Comparison of ENCODE assay signal across 11 mouse cellular contexts in the genomic region with DNA sequence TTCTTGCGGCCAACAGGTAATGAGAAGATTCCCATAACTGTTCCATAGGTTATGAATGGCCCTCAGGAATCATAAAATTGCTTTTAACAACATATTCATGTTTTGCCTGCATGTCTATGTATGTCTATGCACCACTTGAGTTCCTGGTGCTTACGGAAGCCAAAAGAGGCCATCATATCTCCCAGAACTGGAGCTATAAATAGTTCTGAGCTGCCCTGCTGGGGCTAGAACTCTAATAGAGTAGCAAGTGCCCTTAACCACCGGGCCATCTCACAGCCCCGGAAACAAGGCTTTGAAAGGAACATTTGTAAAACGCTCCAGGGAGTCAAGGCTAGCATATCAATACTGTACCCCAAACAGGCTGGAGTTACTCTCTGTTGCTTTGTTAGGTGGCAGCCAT. TPM values are rescaled to one million over a fixed set of nuclear protein-coding genes. Genes with fewer than 3 reads are reported as not detected.
DNase-seq lines count a peak whose midpoint lies in the region; ATAC-seq lines count a peak whose summit lies in the region.
"Had no signal": no experiment of that assay in that cellular context is flagged by ENCODE, and none has a peak within 500 bp of the region (broad histone marks: within the 10 kb centered on the region; RNA-seq: fewer than 3 reads in every experiment).

No protein-coding gene starts in this region.

- H3K27me3 ChIP-seq in lung, embryonic 15.5 days = no peaks in the 10 kb centered on the region
- H3K27me3 ChIP-seq in embryonic facial prominence, embryonic 13.5 days = no peaks in the 10 kb centered on the region
- H3K27me3 ChIP-seq in intestine, embryonic 14.5 days (replicated peaks; ENCODE audit: control insufficient read depth, insufficient read depth, low read length) = no peaks in the 10 kb centered on the region
- no peaks in the 10 kb centered on the region for H3K27me3 ChIP-seq in neural tube, embryonic 14.5 days (ENCODE audit: control insufficient read depth, insufficient read depth, low read length)

- peaks cover 45% of the 10 kb centered on the region for H3K4me1 ChIP-seq in lung, embryonic 15.5 days
- H3K4me1 ChIP-seq in embryonic facial prominence, embryonic 13.5 days = peaks cover 52% of the 10 kb centered on the region
- H3K4me1 ChIP-seq in intestine, embryonic 14.5 days (replicated peaks; ENCODE audit: control insufficient read depth, insufficient read depth, low read length) = peaks cover 28% of the 10 kb centered on the region
- H3K4me1 ChIP-seq in neural tube, embryonic 14.5 days (ENCODE audit: control insufficient read depth, insufficient read depth, low read length) = peaks cover 15% of the 10 kb centered on the region

- no peak for DNase-seq in lung, postnatal 14 days
- DNase-seq in intestine, embryonic 14.5 days (ENCODE audit: low spot score) = no peak
- no peak for DNase-seq in right cerebral cortex, adult 18-20 months
- no peak for DNase-seq in layer of hippocampus, postnatal 25 days (ENCODE audit: extremely low spot score in 1 of 2, low spot score in 1 of 2)
- DNase-seq in T-cell, adult 2 months (ENCODE audit: low spot score) = no peak
- DNase-seq: adrenal gland, postnatal 25 days; gastrocnemius, postnatal 10 days; thymus, adult 2 months had no signal

- peak overlapping the region; percentile 5; the same call in 1 of the 2 replicates for H3K4me3 ChIP-seq in lung, embryonic 15.5 days
- H3K4me3 ChIP-seq in embryonic facial prominence, embryonic 13.5 days = peak overlapping the region; percentile 76; the same call in 1 of the 2 replicates
- H3K4me3 ChIP-seq in intestine, embryonic 14.5 days (ENCODE audit: low read depth, low read length) = peak overlapping the region; percentile 95
- peak overlapping the region; percentile 95; the same call in 1 of the 2 replicates for H3K4me3 ChIP-seq in neural tube, embryonic 14.5 days (ENCODE audit: low read depth, low read length)

- H3K4me2 ChIP-seq in lung, embryonic 15.5 days = peak overlapping the region; percentile 60
- H3K4me2 ChIP-seq in embryonic facial prominence, embryonic 13.5 days = peak overlapping the region; percentile 71
- peak overlapping the region; percentile 82 for H3K4me2 ChIP-seq in intestine, embryonic 14.5 days (ENCODE audit: low read length)
- H3K4me2 ChIP-seq in neural tube, embryonic 14.5 days (ENCODE audit: low read depth, low read length) = peak overlapping the region; percentile 72

- H3K27ac ChIP-seq in lung, embryonic 15.5 days = no peak overlapping the region
- H3K27ac ChIP-seq in embryonic facial prominence, embryonic 13.5 days = no peak overlapping the region
- H3K27ac ChIP-seq in intestine, embryonic 14.5 days (ENCODE audit: low read depth) = 0 out of 2 replicates have a peak overlapping the region, but pooled peaks have one; percentile 22
- no peak overlapping the region for H3K27ac ChIP-seq in neural tube, embryonic 14.5 days (ENCODE audit: low read depth, low read length)

- no peaks in the 10 kb centered on the region for H3K36me3 ChIP-seq in lung, embryonic 15.5 days
- H3K36me3 ChIP-seq in embryonic facial prominence, embryonic 13.5 days = no peaks in the 10 kb centered on the region; the same call in 1 of the 2 replicates
- no peaks in the 10 kb centered on the region for H3K36me3 ChIP-seq in intestine, embryonic 14.5 days (ENCODE audit: control insufficient read depth, insufficient read depth, low read length)
- H3K36me3 ChIP-seq in neural tube, embryonic 14.5 days (ENCODE audit: control insufficient read depth, insufficient read depth, low read length) = no peaks in the 10 kb centered on the region

- H3K9me3 ChIP-seq in lung, embryonic 15.5 days = no peaks in the 10 kb centered on the region
- H3K9me3 ChIP-seq in embryonic facial prominence, embryonic 13.5 days = no peaks in the 10 kb centered on the region
- H3K9me3 ChIP-seq in intestine, embryonic 14.5 days (ENCODE audit: control insufficient read depth, low read length) = no peaks in the 10 kb centered on the region
- no peaks in the 10 kb centered on the region for H3K9me3 ChIP-seq in neural tube, embryonic 14.5 days (ENCODE audit: control insufficient read depth, low read length)

- ATAC-seq in lung, embryonic 15.5 days (ENCODE audit: borderline replicate concordance, extremely low read depth, low FRiP score, low TSS enrichment) = no peak
- no peak for ATAC-seq in embryonic facial prominence, embryonic 13.5 days (ENCODE audit: insufficient number of reproducible peaks, insufficient read depth, low FRiP score, low TSS enrichment, low read depth)
- ATAC-seq in intestine, embryonic 14.5 days (replicated peaks; ENCODE audit: low FRiP score, low TSS enrichment, low read depth) = no peak
- no peak for ATAC-seq in neural tube, embryonic 14.5 days (ENCODE audit: low read depth)

- 45% methylated on average over 5 of the region's 5 CpGs for WGBS in lung, embryonic 15.5 days
- WGBS in embryonic facial prominence, embryonic 13.5 days = 43% methylated on average over 5 of the region's 5 CpGs
- WGBS in intestine, embryonic 14.5 days = 34% methylated on average over 5 of the region's 5 CpGs
- 18% methylated on average over 5 of the region's 5 CpGs for WGBS in neural tube, embryonic 14.5 days

- no peak overlapping the region for H3K9ac ChIP-seq in lung, embryonic 15.5 days
- H3K9ac ChIP-seq in embryonic facial prominence, embryonic 13.5 days = peak overlapping the region; percentile 36; the same call in 1 of the 2 replicates
- H3K9ac ChIP-seq in intestine, embryonic 14.5 days (ENCODE audit: low read length) = peak overlapping the region; percentile 18; the same call in 1 of the 2 replicates
- no peak overlapping the region for H3K9ac ChIP-seq in neural tube, embryonic 14.5 days (replicated peaks; ENCODE audit: low read depth, low read length)

RNA-seq across cellular contexts. Expression of gene Ifngr2, which starts 1.7 kb away (rescaled TPM):
- polyA plus RNA-seq in lung, embryonic 15.5 days (2015; fragmentation: Nextera tagmentation; extraction: Ambion mirVana) = 47.9 and 50.2 TPM in 2 replicates
- 48.3 and 57.5 TPM in 2 replicates for polyA plus RNA-seq in embryonic facial prominence, embryonic 13.5 days (2015; fragmentation: Nextera tagmentation; extraction: Ambion mirVana)
- polyA plus RNA-seq in intestine, embryonic 14.5 days (2014; fragmentation: Nextera tagmentation; extraction: Ambion mirVana) = 65.3 and 68.4 TPM in 2 replicates
- 99.9 and 102 TPM in 2 replicates for polyA plus RNA-seq in neural tube, embryonic 14.5 days (2014; fragmentation: Nextera tagmentation; extraction: Ambion mirVana)
- total RNA-seq in layer of hippocampus, postnatal 25 days (2021) = 10 to 100 TPM; 61.5 to 71.9 TPM

RNA-seq across cellular contexts. Expression of gene Tmem50b, which starts 49.0 kb away (rescaled TPM):
- polyA plus RNA-seq in lung, embryonic 15.5 days (2015; fragmentation: Nextera tagmentation; extraction: Ambion mirVana) = 40.4 and 45.3 TPM in 2 replicates
- 30.7 and 36.8 TPM in 2 replicates for polyA plus RNA-seq in embryonic facial prominence, embryonic 13.5 days (2015; fragmentation: Nextera tagmentation; extraction: Ambion mirVana)
- polyA plus RNA-seq in intestine, embryonic 14.5 days (2014; fragmentation: Nextera tagmentation; extraction: Ambion mirVana) = 29.1 and 31.1 TPM in 2 replicates
- 113 and 118 TPM in 2 replicates for polyA plus RNA-seq in neural tube, embryonic 14.5 days (2014; fragmentation: Nextera tagmentation; extraction: Ambion mirVana)
- total RNA-seq in layer of hippocampus, postnatal 25 days (2021) = 100 to 1,000 TPM; 105 to 120 TPM

Comparison
In these comparisons a context has a peak if more than half of its experiments do, and no peak if none do; other contexts are left out.
1. H3K4me3 ChIP-seq: peak in every context shown above with its lines; median percentile 95 in intestine, embryonic 14.5 days; 95 in neural tube, embryonic 14.5 days; 76 in embryonic facial prominence, embryonic 13.5 days; 5 in lung, embryonic 15.5 days.
2. H3K9ac ChIP-seq: peak in embryonic facial prominence, embryonic 13.5 days (single experiment) and intestine, embryonic 14.5 days (single experiment); none in lung, embryonic 15.5 days (single experiment) and neural tube, embryonic 14.5 days (single experiment).
3. Peak in every context shown above with its lines, with median percentiles within 50 percentile points of each other: H3K4me2 ChIP-seq.